Mouse (Mus musculus) hindbrain, embryonic 11.5 days (tissue): ENCODE measurements at regions not wholly inside any gene's neighbourhood (a gene's known extent, or its start where the extent isn't known, plus 50 kb on each side); places are given as distances from the start of the nearest gene placed in this dataset.
A peak's percentile ranks its signal among the peaks of the same experiment; 100 is the strongest.

ENCODE experiments used
- ATAC-seq: fragments of 200-750 bp; cut with Nextera tagmentation; 2 replicates; pipeline ENCODE4 v1.8.0; 2017; ENCODE audit warnings: mild to moderate bottlenecking, moderate TSS enrichment, moderate library complexity; ENCODE audit not compliant: low FRiP score
- DNase-seq: peaks from one replicate; pipeline ENCODE4 v3.0.0-alpha.2; 2015; ENCODE audit warnings: low spot score
- H3K27ac ChIP-seq: fragments of 300-500 bp; sonication (generic); 2 replicates; pipeline ENCODE4 v1.5.1; 2014; ENCODE audit warnings: mild to moderate bottlenecking, low read depth, low read length
- H3K27me3 ChIP-seq: fragments of 300-500 bp; sonication (generic); 2 replicates; pipeline ENCODE4 v1.6.1; 2014; ENCODE audit warnings: mild to moderate bottlenecking, low read length, moderate library complexity, mixed read lengths; ENCODE audit not compliant: control insufficient read depth, insufficient read depth
- H3K36me3 ChIP-seq: fragments of 300-500 bp; sonication (generic); 2 replicates; pipeline ENCODE4 v1.6.1; 2014; ENCODE audit warnings: mild to moderate bottlenecking, low read length, moderate library complexity, mixed read lengths; ENCODE audit not compliant: control insufficient read depth, insufficient read depth
- H3K4me1 ChIP-seq: fragments of 300-500 bp; sonication (generic); replicated peaks from 2 replicates; pipeline ENCODE4 v1.6.1; 2014; ENCODE audit warnings: low read length, mixed read lengths; ENCODE audit not compliant: control insufficient read depth, insufficient read depth
- H3K4me2 ChIP-seq: fragments of 300-500 bp; sonication (generic); replicated peaks from 2 replicates; pipeline ENCODE4 v1.6.1; 2014; ENCODE audit warnings: mild to moderate bottlenecking, low read depth, low read length
- H3K4me3 ChIP-seq: fragments of 300-500 bp; sonication (generic); 2 replicates; pipeline ENCODE4 v1.5.1; 2014; ENCODE audit warnings: low read depth, low read length
- H3K9ac ChIP-seq: fragments of 300-500 bp; sonication (generic); 2 replicates; pipeline ENCODE4 v1.6.1; 2014; ENCODE audit warnings: low read depth, low read length
- H3K9me3 ChIP-seq: fragments of 300-500 bp; sonication (generic); 2 replicates; pipeline ENCODE4 v1.6.1; 2016; ENCODE audit warnings: low read length; ENCODE audit not compliant: control insufficient read depth
- WGBS: fragments of 180-500 bp; shearing (Covaris S2); extraction: QIAGEN DNeasy Blood & Tissue Kit; methylation state at CpG from one replicate; pipeline ENCODE4 v1.1.7; 2014; 5-methylcytosine and 5-hydroxymethylcytosine counted together

DNA sequence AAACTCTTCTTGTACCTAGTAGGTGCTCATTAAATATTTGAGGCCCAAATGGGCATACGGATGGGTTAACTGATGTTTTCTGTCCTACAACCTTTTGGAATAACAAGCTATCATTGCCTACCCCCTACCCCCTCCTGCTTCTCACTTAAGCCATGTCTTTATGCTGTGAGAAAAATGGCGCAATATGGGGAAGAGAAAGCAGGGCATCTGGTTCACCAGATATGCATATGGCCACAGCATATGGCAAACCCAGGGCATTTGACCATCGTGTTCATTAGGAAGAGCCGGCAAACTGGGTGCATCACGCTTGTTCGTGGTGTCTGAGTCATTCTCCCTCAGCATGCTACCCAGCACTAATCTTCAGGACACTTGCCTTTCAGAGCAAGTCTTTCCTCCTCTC is 616.1 kb downstream of the Bcl11a start:
- Histone ChIP-seq H3K27me3 (no peaks in the 10 kb centered on the region), H3K9me3 (no peaks in the 10 kb centered on the region), H3K4me3 (no peak overlapping the region), H3K9ac (no peak overlapping the region), H3K36me3 (no peaks in the 10 kb centered on the region), H3K4me1 (no peaks in the 10 kb centered on the region), H3K4me2 (no peak overlapping the region), H3K27ac (no peak overlapping the region)
- ATAC-seq (no peak), DNase-seq (no peak)
- 88% methylated on average over 6 of the region's 6 CpGs for WGBS

DNA sequence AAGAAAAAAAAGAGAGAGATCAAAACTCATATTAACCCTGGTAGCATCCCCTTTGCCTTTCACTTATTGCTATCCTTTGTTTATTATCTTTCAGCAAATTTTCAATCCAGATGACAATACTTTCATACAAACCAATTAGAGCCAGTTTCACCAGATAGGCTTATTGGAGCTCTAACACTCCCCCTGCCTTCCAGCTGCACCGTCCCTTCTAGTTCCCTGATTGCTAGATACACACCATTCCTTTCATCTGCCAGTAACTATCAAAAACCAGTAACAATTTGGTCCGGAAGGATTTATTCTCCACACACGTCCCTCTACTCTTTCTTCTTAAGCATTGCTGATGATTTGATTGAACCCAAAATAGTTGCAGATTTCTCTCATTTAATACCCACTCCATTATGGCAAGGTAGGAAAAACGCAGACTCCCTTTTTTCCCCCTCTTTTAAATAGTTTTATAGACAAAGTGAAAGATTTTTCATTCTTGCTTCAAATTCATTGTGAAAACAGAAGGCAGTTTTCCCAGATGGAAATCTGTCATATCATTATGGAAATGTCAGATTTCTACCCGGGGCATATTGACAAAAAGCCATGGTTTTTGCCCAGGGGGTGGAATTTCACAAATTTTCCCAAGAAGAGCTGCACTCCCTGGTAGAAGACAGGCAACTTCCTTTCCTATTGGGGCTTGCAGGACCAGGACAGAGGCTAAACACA is 617.3 kb downstream of the Bcl11a start:
- H3K9ac ChIP-seq = no peak overlapping the region
- H3K4me2 ChIP-seq = no peak overlapping the region
- no peak overlapping the region for H3K4me3 ChIP-seq
- 74% methylated on average over 5 of the region's 5 CpGs for WGBS
- ATAC-seq = no peak
- DNase-seq = no peak
- H3K4me1 ChIP-seq = no peaks in the 10 kb centered on the region
- no peaks in the 10 kb centered on the region for H3K9me3 ChIP-seq
- no peaks in the 10 kb centered on the region for H3K27me3 ChIP-seq
- H3K36me3 ChIP-seq = no peaks in the 10 kb centered on the region
- H3K27ac ChIP-seq = no peak overlapping the region

DNA sequence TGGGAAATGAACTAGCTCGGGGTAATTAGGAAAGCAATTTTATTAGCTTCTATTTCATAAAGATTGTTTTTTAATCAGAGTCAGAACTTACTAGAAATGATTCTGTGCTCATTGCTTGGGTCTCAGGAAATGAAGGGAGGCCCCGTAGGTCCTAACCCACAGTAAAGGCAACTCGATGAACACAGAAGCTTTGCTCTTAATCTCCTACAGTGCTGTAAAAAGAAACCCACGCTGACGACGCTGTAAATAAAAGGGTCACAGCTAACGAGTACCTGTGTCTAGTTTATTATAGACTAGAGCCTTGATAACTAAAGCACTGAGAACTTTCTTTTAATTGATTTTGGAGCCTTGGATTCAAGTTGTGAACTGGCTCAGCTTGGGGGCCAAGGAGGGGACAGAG is 618.7 kb downstream of the Bcl11a start:
- 70% methylated on average over 7 of the region's 7 CpGs for WGBS
- Histone ChIP-seq H3K36me3 (no peaks in the 10 kb centered on the region), H3K4me2 (no peak overlapping the region), H3K4me3 (no peak overlapping the region), H3K9ac (no peak overlapping the region), H3K27ac (no peak overlapping the region), H3K9me3 (no peaks in the 10 kb centered on the region), H3K27me3 (no peaks in the 10 kb centered on the region), H3K4me1 (no peaks in the 10 kb centered on the region)
- DNase-seq (no peak), ATAC-seq (no peak)

DNA sequence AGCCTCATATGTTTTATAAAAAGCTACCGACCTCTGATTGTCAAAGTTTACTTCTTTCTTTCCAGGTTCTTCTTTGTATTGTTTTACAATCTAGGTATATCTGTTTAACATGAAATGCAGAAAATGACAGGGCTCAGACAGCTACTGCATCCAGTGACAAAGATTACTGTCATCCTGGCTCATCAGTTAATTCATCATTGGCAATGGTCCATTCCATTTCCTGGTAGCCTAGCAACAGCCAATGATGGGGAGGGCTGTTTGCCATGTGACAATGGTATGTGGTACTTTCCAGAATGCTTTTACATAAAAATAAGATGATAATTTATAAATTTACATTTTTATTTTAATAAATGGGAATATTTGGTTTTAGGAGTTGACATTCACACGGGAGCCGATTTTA is 630.9 kb downstream of the Bcl11a start:
- H3K4me1 ChIP-seq = no peaks in the 10 kb centered on the region
- H3K27ac ChIP-seq = no peak overlapping the region
- 80% methylated on average over 3 of the region's 3 CpGs for WGBS
- H3K4me3 ChIP-seq = no peak overlapping the region
- DNase-seq = peak; percentile 27
- no peak overlapping the region for H3K9ac ChIP-seq
- H3K4me2 ChIP-seq = no peak overlapping the region
- no peaks in the 10 kb centered on the region for H3K9me3 ChIP-seq
- H3K27me3 ChIP-seq = no peaks in the 10 kb centered on the region
- ATAC-seq = 0 out of 2 replicates have a peak, but pooled peaks have one; percentile 72
- no peaks in the 10 kb centered on the region for H3K36me3 ChIP-seq

DNA sequence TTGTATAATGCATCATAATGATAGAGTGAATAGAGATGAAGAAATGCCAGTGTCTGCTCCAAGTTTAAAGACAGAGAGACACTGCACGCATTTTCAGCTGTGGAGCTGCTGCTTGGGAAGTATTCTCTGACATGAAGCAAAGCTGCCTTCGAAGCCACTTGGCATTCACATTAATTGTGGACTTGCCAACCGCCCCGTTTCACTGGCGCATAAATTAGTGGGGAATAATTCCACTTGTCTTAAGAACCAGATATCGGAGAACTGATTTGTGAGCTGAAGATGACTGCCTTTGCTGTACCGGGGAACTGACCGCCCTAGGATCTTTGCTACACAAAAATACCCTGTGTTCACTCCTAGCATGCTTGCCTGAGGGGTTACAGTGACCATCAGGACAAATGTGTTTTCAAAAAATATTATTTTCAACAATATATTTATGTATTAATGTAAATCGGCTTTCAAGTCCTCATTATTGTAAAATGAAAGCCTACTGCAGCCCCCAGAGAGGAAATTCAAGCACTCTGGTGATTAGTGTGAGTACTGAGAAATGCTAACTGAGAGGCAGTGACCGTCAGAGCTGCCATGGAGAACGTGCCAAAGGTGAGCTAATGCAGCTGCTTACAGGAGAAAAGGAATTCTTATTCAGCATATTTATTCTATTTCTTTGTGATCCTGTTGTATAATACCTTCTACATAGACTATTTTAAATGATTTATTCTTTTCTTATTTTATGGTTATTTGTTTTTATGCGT is 638.9 kb downstream of the Bcl11a start:
- Histone ChIP-seq H3K9me3 (no peaks in the 10 kb centered on the region), H3K4me1 (no peaks in the 10 kb centered on the region), H3K4me3 (no peak overlapping the region), H3K9ac (no peak overlapping the region), H3K27me3 (no peaks in the 10 kb centered on the region), H3K27ac (no peak overlapping the region), H3K36me3 (no peaks in the 10 kb centered on the region), H3K4me2 (no peak overlapping the region)
- WGBS = 82% methylated on average over 12 of the region's 12 CpGs
- DNase-seq (no peak), ATAC-seq (no peak)

DNA sequence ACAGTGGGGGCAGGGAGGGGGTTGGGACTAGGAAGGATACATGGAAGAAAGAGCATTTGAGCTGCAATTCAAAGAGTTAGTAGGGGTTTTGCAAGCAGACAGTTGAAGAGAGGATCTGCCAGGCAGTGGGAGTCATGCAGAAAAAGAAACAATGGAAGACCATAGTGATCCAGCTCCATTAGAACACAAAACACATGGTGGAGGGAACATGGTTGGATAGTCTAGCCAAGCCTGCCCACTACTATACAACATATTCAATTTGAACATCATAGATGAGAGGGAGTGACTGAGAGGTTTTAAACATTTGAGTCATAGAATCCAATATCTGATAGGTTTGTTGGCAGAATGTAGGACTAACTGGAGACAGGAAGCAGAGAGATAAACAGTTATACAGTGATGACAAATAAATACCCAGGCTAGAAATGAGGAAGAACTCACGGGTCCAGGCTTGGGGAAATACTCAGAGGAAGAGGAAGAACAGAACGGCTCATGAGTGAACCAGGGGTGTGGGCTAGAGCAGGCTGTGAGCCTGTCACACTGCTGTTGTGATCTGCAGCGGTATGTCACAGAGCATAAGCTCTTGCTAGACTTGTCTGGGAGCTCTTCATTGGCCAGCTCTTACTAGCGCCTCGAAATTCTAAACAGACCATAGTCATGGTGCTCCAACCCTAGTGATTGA is 646.5 kb downstream of the Bcl11a start:
- no peak for ATAC-seq

DNA sequence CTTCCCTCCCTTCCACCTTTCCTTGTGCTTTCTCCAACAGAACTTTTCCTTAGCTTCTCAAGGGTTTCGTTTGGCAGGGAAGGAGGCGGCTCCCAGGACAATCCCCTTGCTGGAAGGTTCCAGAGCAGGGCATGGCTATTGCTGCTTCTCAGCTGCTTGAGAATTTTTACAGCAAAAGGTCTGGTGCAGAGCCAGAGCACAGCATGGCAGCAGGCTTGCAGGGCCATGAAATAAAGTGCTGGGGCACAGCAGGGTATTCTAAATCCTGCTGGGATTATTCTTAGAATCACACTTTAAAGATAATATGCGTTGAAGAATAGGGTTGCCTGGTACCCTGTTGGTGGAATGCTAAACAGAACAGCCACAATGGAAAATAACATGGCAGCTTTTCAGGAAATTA is 648.5 kb downstream of the Bcl11a start:
- H3K36me3 ChIP-seq = no peaks in the 10 kb centered on the region
- no peak overlapping the region for H3K27ac ChIP-seq
- H3K4me3 ChIP-seq = no peak overlapping the region
- H3K9ac ChIP-seq = no peak overlapping the region
- no peak overlapping the region for H3K4me2 ChIP-seq
- no peaks in the 10 kb centered on the region for H3K9me3 ChIP-seq
- WGBS = 48% methylated on average over 3 of the region's 3 CpGs
- DNase-seq = no peak
- H3K27me3 ChIP-seq = no peaks in the 10 kb centered on the region
- H3K4me1 ChIP-seq = no peaks in the 10 kb centered on the region
- no peak for ATAC-seq

More for the DNA sequence above, 646.5 kb downstream of the Bcl11a start:
- H3K27me3 ChIP-seq = no peaks in the 10 kb centered on the region
- no peak overlapping the region for H3K4me3 ChIP-seq
- WGBS = 91% methylated on average over 5 of the region's 5 CpGs
- no peaks in the 10 kb centered on the region for H3K9me3 ChIP-seq
- no peak for DNase-seq
- no peak overlapping the region for H3K4me2 ChIP-seq
- H3K27ac ChIP-seq = no peak overlapping the region
- no peaks in the 10 kb centered on the region for H3K36me3 ChIP-seq
- no peak overlapping the region for H3K9ac ChIP-seq
- no peaks in the 10 kb centered on the region for H3K4me1 ChIP-seq

DNA sequence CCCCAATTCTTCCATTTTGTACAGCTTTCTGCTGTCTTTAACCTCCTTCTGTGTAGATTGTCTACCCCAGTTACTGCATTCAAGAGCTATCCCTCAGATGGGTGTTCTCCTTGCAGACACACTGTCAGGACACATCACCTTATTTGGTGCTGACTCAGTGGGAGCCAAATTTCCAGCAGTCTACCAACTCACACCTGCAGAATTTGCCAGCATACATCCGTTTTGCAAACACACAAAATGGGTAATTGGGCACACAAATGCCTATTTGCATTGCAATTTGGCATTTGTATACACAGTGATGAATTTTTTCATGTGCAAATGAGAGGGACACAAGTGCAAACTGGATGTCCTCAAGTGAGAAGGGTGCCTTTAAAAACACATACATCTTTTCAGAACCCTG is 649.5 kb downstream of the Bcl11a start:
- Histone ChIP-seq H3K27me3 (no peaks in the 10 kb centered on the region), H3K9me3 (no peaks in the 10 kb centered on the region), H3K4me2 (no peak overlapping the region), H3K27ac (no peak overlapping the region), H3K36me3 (no peaks in the 10 kb centered on the region), H3K4me1 (no peaks in the 10 kb centered on the region), H3K4me3 (no peak overlapping the region), H3K9ac (no peak overlapping the region)
- DNase-seq = no peak
- WGBS = 39% methylated on average over 1 of the region's 1 CpGs
- ATAC-seq = no peak
